Mouse (Mus musculus) lung, embryonic 14.5 days (tissue): ENCODE measurements around the gene Rpl10. TPM values are rescaled to one million over a fixed set of nuclear protein-coding genes. Genes with fewer than 3 reads are reported as not detected.
A peak's percentile ranks its signal among the peaks of the same experiment; 100 is the strongest.

Source experiments
- ATAC-seq: fragments of 200-750 bp; cut with Nextera tagmentation; 2 replicates; pipeline ENCODE4 v1.8.0; 2017; ENCODE audit warnings: mild to moderate bottlenecking, moderate TSS enrichment, moderate library complexity; ENCODE audit not compliant: insufficient read depth
- DNase-seq: peaks from one replicate; pipeline ENCODE4 v3.0.0-alpha.2; 2015
- H3K27ac ChIP-seq: fragments of 300-500 bp; sonication (generic); 2 replicates; pipeline ENCODE4 v1.5.1; 2014; ENCODE audit warnings: low read depth, mild to moderate bottlenecking, moderate library complexity
- H3K27me3 ChIP-seq: fragments of 300-500 bp; sonication (generic); 2 replicates; pipeline ENCODE4 v1.6.1; 2014; ENCODE audit warnings: low read length, control low read depth; ENCODE audit not compliant: insufficient read depth
- H3K36me3 ChIP-seq: fragments of 300-500 bp; sonication (generic); 2 replicates; pipeline ENCODE4 v1.6.1; 2014; ENCODE audit warnings: control low read depth; ENCODE audit not compliant: insufficient read depth
- H3K4me1 ChIP-seq: fragments of 300-500 bp; sonication (generic); 2 replicates; pipeline ENCODE4 v1.6.1; 2014; ENCODE audit warnings: antibody characterized with exemption, control low read depth; ENCODE audit not compliant: insufficient read depth
- H3K4me2 ChIP-seq: fragments of 300-500 bp; sonication (generic); 2 replicates; pipeline ENCODE4 v1.6.1; 2014; ENCODE audit warnings: mild to moderate bottlenecking
- H3K4me3 ChIP-seq: fragments of 300-500 bp; sonication (generic); 2 replicates; pipeline ENCODE4 v1.5.1; 2014; ENCODE audit warnings: low read depth, low read length
- H3K9ac ChIP-seq: fragments of 300-500 bp; sonication (generic); 2 replicates; pipeline ENCODE4 v1.6.1; 2014
- H3K9me3 ChIP-seq: fragments of 300-500 bp; sonication (generic); 2 replicates; pipeline ENCODE4 v1.6.1; 2016; ENCODE audit warnings: low read depth, low read length, control low read depth
- CTCF ChIP-seq: IDR thresholded peaks from 2 replicates; pipeline ENCODE4 v1.5.1; 2016; ENCODE audit warnings: antibody characterized with exemption, low read depth
- WGBS: fragments of 180-500 bp; shearing (Covaris S2); extraction: QIAGEN DNeasy Blood & Tissue Kit; methylation state at CpG from one replicate; pipeline ENCODE4 v1.1.7; 2014; 5-methylcytosine and 5-hydroxymethylcytosine counted together
- polyA plus RNA-seq: library from polyadenylated mRNA; unstranded; fragments of >200 nt; fragmentation: Nextera tagmentation; extraction: Ambion mirVana; gene quantifications from 2 replicates; pipeline ENCODE4 v1.2.1, GENCODE M21; 2014

The Rpl10 gene
- polyA plus RNA-seq, 1 experiment from 2014 or later: 995 TPM

DNA sequence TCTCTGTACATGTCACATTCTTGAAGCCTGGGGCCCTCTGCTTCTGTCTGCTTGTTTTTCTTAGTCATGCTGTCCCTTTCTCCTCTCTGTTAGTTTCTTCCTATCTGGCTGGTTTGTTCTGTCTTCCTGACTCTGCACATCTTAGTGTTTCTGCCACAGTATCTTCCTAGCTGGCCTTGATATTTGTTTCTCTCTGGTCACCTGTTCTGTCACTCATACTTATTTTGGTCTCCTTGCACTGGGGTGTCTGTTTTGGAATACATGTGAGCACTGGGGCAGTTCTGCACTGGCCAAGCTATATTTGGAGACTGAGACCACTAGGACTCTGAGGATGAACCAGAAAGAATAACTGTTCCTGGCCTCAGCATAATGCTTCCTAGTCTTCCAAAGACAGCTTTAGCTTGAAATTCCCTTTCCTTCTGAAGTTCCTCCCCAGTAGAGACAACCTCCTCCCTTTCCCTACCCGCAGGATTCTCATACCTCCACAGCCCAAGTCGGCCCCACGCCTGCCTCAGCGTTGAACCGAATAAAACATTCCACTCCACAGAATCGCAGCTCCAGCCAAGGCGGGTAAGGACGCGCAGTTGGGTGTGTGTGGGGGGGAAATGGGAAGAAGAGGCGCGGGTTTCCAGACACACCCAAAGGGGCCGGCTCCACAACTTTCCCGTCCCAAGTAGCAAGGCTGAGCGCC is 10.6 kb downstream of the Rpl10 start:
- Histone ChIP-seq H3K27me3 (no peaks in the 10 kb centered on the region), H3K9me3 (no peaks in the 10 kb centered on the region), H3K4me3 (peak overlapping the region; percentile 55), H3K36me3 (0 out of 2 replicates have a peak, but pooled peaks cover 4% of the 10 kb centered on the region), H3K4me1 (no peaks in the 10 kb centered on the region), H3K9ac (peak overlapping the region; percentile 65), H3K4me2 (peak overlapping the region; percentile 77), H3K27ac (peak overlapping the region; percentile 89)
- WGBS: 6% methylated on average over 14 of the region's 14 CpGs
- ATAC-seq: no peak
- TF ChIP-seq CTCF: no peak
- DNase-seq: no peak

DNA sequence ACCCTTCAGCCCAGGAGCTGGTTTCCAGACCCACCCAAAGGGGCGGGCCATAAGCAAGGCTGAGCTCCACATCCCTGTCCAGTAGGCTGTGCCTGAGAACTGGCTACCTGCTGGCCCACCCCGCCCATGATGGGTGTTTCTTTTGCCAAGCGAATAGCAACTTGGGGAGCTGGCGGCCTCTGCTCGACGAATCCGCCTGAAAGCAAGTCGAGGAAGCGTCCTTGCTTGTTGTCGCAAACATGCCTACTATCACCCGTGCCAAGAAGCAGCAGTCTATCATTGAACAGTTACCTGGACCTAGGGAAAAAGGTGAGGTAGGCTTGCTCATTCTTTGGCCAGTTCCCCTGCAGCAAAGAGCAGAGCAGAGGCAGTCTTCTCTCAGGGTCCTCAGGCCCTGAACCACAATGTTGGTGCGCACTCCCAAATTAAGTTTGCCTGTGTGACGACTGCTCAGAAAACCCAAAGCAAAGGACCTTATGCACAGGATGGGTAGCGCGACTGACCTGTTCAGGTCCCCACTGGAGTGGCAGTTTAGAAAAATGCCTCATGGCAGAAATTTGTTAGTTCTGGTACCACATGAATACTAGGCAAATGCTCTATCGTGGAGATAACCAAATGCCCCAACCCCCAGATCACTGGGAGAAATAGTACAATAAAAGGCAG is 11.3 kb downstream of the Rpl10 start, which contains the start of the genes Taz and Dnase1l1:
Gene Taz (plus strand): TSS at position 181 of the 663 bp plus-strand sequence.
Gene Dnase1l1 (minus strand): TSS at position 606 of the 663 bp plus-strand sequence.
- peak within 1 kb of the TSS; percentile 77 for H3K4me2 ChIP-seq
- 6% methylated on average over 16 of the region's 16 CpGs for WGBS
- peak within 1 kb of the TSS; percentile 65 for H3K9ac ChIP-seq
- TF ChIP-seq CTCF: no peak; the same call in 1 of the 2 replicates
- no peaks in the 10 kb centered on the region for H3K27me3 ChIP-seq
- H3K4me3 ChIP-seq: peak within 1 kb of the TSS; percentile 55
- peak; percentile 85 for DNase-seq
- peak within 1 kb of the TSS; percentile 89 for H3K27ac ChIP-seq
- H3K36me3 ChIP-seq: peaks cover 4% of the 10 kb centered on the region; the same call in 1 of the 2 replicates
- peak; percentile 95 for ATAC-seq
- H3K4me1 ChIP-seq: no peaks in the 10 kb centered on the region
- H3K9me3 ChIP-seq: no peaks in the 10 kb centered on the region

DNA sequence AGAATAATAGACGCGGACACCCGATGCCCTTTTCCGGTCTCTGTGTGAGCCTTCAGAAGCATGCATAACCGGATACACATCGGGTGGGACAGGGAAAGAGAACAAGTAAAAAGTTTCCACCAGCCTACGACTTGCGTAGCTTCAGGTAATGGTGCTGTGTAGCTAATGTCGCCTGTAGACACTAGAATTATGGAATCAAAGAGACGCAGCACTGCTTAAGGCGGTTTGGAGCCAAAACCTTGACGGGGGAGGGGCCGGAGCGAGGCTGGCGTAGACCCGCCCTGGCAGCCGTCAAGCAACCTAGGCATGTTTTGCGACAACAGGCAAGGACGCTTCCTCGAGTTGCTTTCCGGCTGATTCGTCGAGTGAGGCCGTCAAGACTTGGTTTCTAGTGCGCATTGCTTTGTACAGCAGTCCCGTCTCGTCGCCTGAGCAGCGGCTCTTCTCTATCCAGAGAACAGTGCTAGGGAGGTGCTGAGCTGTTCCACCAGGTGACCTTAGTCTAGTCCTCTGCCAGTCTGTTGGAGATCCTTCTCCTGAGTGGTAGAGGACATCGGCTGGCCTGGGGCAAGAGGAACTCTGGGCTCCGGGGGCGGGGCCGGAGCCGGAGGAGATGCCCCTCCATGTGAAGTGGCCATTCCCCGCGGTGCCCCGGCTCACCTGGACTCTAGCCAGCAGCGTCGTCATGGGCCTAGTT is 11.9 kb downstream of the Rpl10 start:
- no peak for TF ChIP-seq CTCF
- Histone ChIP-seq H3K4me2 (peak overlapping the region; percentile 77), H3K9ac (peak overlapping the region; percentile 65), H3K36me3 (peaks cover 4% of the 10 kb centered on the region; the same call in 1 of the 2 replicates), H3K4me3 (peak overlapping the region; percentile 55), H3K4me1 (no peaks in the 10 kb centered on the region), H3K27ac (peak overlapping the region; percentile 89), H3K27me3 (no peaks in the 10 kb centered on the region), H3K9me3 (no peaks in the 10 kb centered on the region)
- DNase-seq (peak; percentile 92), ATAC-seq (peak; percentile 71)
- 7% methylated on average over 39 of the region's 39 CpGs for WGBS

DNA sequence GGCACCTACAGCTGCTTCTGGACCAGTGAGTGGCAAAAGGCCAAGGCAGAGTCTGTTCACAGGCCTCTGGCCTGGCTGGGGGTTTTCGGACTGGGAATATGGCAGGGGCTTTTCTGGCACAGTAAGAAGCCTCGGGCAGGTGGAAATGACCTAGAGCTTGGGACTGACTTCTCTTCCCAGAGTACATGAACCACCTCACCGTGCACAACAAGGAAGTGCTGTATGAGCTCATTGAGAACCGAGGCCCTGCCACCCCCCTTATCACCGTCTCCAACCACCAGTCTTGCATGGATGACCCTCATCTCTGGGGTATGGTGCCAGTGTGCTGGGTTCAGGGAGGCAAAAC is 12.5 kb downstream of the Rpl10 start:
- Histone ChIP-seq H3K9me3 (no peaks in the 10 kb centered on the region), H3K4me3 (peak overlapping the region; percentile 55), H3K27ac (peak overlapping the region; percentile 89), H3K4me2 (peak overlapping the region; percentile 77), H3K4me1 (no peaks in the 10 kb centered on the region), H3K27me3 (no peaks in the 10 kb centered on the region), H3K9ac (peak overlapping the region; percentile 65), H3K36me3 (peaks cover 4% of the 10 kb centered on the region; the same call in 1 of the 2 replicates)
- DNase-seq (no peak), ATAC-seq (no peak)
- TF ChIP-seq CTCF: no peak
- WGBS: 25% methylated on average over 5 of the region's 5 CpGs

DNA sequence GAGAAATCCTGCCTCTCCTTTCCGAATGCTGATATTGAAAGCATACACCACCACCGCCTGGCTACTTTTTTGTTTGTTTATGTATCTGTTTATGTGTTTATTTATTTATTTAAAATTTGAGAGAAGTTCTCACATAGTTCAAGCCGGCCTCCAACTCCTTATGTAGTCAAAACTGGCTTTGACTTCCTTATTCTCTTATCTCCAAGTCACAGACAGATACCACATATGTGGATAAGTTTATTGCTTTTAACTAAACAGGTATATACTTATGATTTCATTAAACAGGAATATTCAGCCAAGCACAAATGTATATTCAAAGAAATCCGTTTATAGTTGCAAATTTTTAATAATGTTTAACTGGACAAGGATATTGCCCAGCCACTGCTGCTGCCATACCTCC is 22.8 kb downstream of the Rpl10 start:
- no peaks in the 10 kb centered on the region for H3K4me1 ChIP-seq
- H3K27me3 ChIP-seq: no peaks in the 10 kb centered on the region
- no peak overlapping the region for H3K27ac ChIP-seq
- H3K4me3 ChIP-seq: no peak overlapping the region
- TF ChIP-seq CTCF: no peak
- H3K9me3 ChIP-seq: no peaks in the 10 kb centered on the region
- H3K4me2 ChIP-seq: no peak overlapping the region
- H3K9ac ChIP-seq: no peak overlapping the region
- 70% methylated on average over 4 of the region's 4 CpGs for WGBS
- ATAC-seq: no peak
- peaks cover 8% of the 10 kb centered on the region; the same call in 1 of the 2 replicates for H3K36me3 ChIP-seq
- no peak for DNase-seq

DNA sequence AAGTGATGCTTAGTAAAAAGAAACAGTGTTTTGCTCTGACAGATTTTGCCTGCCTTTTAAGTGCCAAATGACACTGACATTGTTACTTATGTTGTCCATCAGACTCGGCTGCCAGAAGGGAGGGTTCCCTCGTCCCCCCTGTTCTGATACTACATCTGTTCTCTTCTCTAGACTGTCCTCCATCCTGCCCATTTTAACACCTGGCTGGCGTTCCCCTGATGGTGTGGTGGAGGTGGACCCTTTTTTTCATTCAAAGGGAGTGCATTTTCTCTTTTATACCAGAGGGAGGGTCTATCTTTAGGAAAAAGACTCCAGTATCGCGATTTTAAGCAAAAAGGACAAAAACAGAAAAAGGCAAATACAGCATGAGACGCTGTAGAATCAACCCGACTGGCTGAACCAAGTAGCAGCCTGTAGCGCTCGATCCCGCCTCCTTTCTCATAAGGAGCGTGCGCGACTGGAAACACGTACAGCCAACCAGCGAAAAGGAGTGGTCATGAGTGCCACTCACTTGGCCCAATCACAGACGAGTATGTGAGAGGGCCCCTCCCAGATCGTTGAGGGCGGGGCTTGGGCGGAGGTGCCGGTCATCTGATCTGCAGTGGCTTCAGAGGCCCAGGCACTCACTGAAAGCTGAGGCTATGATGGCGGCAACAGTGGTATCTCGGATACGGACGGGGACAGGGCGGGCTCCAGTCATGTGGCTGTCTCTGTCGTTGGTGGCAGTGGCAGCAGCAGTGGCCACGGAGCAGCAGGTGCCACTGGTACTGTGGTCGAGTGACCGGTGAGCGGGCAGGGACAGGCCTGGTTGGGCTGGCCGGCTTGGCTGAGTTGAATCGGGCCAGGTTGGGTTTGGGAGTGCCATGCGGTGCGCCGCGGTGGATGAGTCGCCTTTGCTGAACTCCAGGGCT is 26.2 kb downstream of the Rpl10 start, which contains the start of gene Atp6ap1:
Gene Atp6ap1 (plus strand): TSS at position 560 of the 911 bp plus-strand sequence.
- ATAC-seq: peak; percentile 99
- Histone ChIP-seq H3K36me3 (peaks cover 16% of the 10 kb centered on the region; the same call in 1 of the 2 replicates), H3K27me3 (no peaks in the 10 kb centered on the region), H3K9me3 (no peaks in the 10 kb centered on the region), H3K9ac (peak within 1 kb of the TSS; percentile 68), H3K27ac (peak within 1 kb of the TSS; percentile 50), H3K4me1 (no peaks in the 10 kb centered on the region), H3K4me3 (peak within 1 kb of the TSS; percentile 61), H3K4me2 (peak within 1 kb of the TSS; percentile 72)
- WGBS: 11% methylated on average over 37 of the region's 37 CpGs
- DNase-seq: peak; percentile 95
- TF ChIP-seq CTCF: no peak
